Mouse (Mus musculus) liver, postnatal 0 days (tissue): ENCODE results near the gene Mfsd7a. TPM values are rescaled to one million over a fixed set of nuclear protein-coding genes. Genes with fewer than 3 reads are reported as not detected.

Experiments
- ATAC-seq: fragments of 200-750 bp; cut with Nextera tagmentation; 2 replicates; pipeline ENCODE4 v1.8.0; 2017; ENCODE audit warnings: mild to moderate bottlenecking, moderate library complexity
- DNase-seq: peaks from one replicate; pipeline ENCODE4 v3.0.0-alpha.2; 2016
- H3K27ac ChIP-seq: fragments of 300-500 bp; sonication (generic); 2 replicates; pipeline ENCODE4 v1.5.1; 2014; ENCODE audit warnings: antibody characterized with exemption, moderate library complexity, mild to moderate bottlenecking, low read depth
- H3K27me3 ChIP-seq: fragments of 300-500 bp; sonication (generic); 2 replicates; pipeline ENCODE4 v1.6.1; 2014; ENCODE audit warnings: low read length, control low read depth, mixed read lengths; ENCODE audit not compliant: insufficient read depth
- H3K36me3 ChIP-seq: fragments of 300-500 bp; sonication (generic); replicated peaks from 2 replicates; pipeline ENCODE4 v1.6.1; 2014; ENCODE audit warnings: mild to moderate bottlenecking, control low read depth, low read length, moderate library complexity, mixed read lengths; ENCODE audit not compliant: insufficient read depth
- H3K4me1 ChIP-seq: fragments of 300-500 bp; sonication (generic); 2 replicates; pipeline ENCODE4 v1.6.1; 2014; ENCODE audit warnings: antibody characterized with exemption, mild to moderate bottlenecking, control low read depth; ENCODE audit not compliant: insufficient read depth
- H3K4me2 ChIP-seq: fragments of 300-500 bp; sonication (generic); 2 replicates; pipeline ENCODE4 v1.6.1; 2014; ENCODE audit warnings: low read depth, mild to moderate bottlenecking, low read length, moderate library complexity, mixed read lengths
- H3K4me3 ChIP-seq: fragments of 300-500 bp; sonication (generic); 2 replicates; pipeline ENCODE4 v1.5.1; 2014; ENCODE audit warnings: low read depth, low read length
- H3K9ac ChIP-seq: fragments of 300-500 bp; sonication (generic); replicated peaks from 2 replicates; pipeline ENCODE4 v1.6.1; 2014; ENCODE audit warnings: mild to moderate bottlenecking, moderate library complexity
- H3K9me3 ChIP-seq: fragments of 300-500 bp; sonication (generic); 2 replicates; pipeline ENCODE4 v1.6.1; 2016; ENCODE audit warnings: mild to moderate bottlenecking, control low read depth, low read length, mixed read lengths
- CTCF ChIP-seq: sonication (generic); IDR thresholded peaks from 2 replicates; pipeline ENCODE4 v1.5.1; 2016; ENCODE audit warnings: antibody characterized with exemption, low read depth
- EP300 ChIP-seq: IDR thresholded peaks from 2 replicates; pipeline ENCODE4 v1.6.1; 2016; ENCODE audit warnings: antibody characterized with exemption, low read depth, mild to moderate bottlenecking
- WGBS: fragments of 180-500 bp; shearing (Covaris S2); extraction: QIAGEN DNeasy Blood & Tissue Kit; methylation state at CpG from one replicate; pipeline ENCODE4 v1.1.7; 2014; ENCODE audit not compliant: insufficient replicate concordance; 5-methylcytosine and 5-hydroxymethylcytosine counted together
- polyA plus RNA-seq: library from polyadenylated mRNA; unstranded; fragments of >200 nt; fragmentation: Nextera tagmentation; extraction: Ambion mirVana; gene quantifications from 2 replicates; pipeline ENCODE4 v1.2.1, GENCODE M21; 2015

Mfsd7a gene
- polyA plus RNA-seq, 1 experiment from 2014 or later = 0.41 TPM

- Histone ChIP-seq H3K4me2 (peak overlapping the region; percentile 78; the same call in 1 of the 2 replicates), H3K27ac (no peak overlapping the region)
Measured at GRCm38 (mm10) chr5:108447857-108448256, 834 bp downstream of the Mfsd7a start.

DNA sequence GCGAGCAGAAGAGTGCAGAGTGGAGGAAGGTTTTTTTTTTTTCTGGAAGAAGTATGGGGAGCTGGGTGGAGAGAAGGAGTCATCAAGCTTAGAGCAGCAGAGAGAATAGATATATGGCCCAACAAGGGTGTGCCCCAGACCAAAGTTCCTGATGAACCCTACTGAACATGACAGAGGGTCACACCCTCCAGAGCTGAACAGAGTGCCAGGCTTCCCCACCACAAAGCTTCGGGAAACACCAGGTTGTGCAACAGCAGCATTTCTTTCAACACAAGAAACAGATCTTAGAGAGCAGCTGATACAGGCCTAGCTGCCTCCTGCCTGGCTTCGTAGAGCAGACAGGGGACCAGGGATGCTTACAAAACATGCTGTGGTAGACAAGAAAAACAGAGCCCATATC is 1.7 kb downstream of the Mfsd7a start:
- Histone ChIP-seq H3K4me2 (no peak overlapping the region), H3K4me1 (peaks cover 12% of the 10 kb centered on the region), H3K27me3 (no peaks in the 10 kb centered on the region), H3K4me3 (no peak overlapping the region), H3K36me3 (no peaks in the 10 kb centered on the region), H3K9me3 (no peaks in the 10 kb centered on the region), H3K9ac (no peak overlapping the region), H3K27ac (no peak overlapping the region)
- ATAC-seq = peak; percentile 14; the same call in 1 of the 2 replicates
- DNase-seq = no peak
- TF ChIP-seq EP300 (no peak), CTCF (no peak)
- WGBS = 53% methylated on average over 3 of the region's 3 CpGs

More at GRCm38 (mm10) chr5:108447857-108448256, 834 bp downstream of the Mfsd7a start:
- peaks cover 20% of the 10 kb centered on the region for H3K4me1 ChIP-seq
- WGBS = 72% methylated on average over 7 of the region's 7 CpGs
- ATAC-seq (no peak), DNase-seq (no peak)
- H3K27me3 ChIP-seq = no peaks in the 10 kb centered on the region
- no peaks in the 10 kb centered on the region for H3K36me3 ChIP-seq
- H3K9me3 ChIP-seq = no peaks in the 10 kb centered on the region
- peak overlapping the region; percentile 36; the same call in 1 of the 2 replicates for H3K9ac ChIP-seq
- peak overlapping the region; percentile 42; the same call in 1 of the 2 replicates for H3K4me3 ChIP-seq
- TF ChIP-seq EP300 = no peak
- no peak for TF ChIP-seq CTCF

DNA sequence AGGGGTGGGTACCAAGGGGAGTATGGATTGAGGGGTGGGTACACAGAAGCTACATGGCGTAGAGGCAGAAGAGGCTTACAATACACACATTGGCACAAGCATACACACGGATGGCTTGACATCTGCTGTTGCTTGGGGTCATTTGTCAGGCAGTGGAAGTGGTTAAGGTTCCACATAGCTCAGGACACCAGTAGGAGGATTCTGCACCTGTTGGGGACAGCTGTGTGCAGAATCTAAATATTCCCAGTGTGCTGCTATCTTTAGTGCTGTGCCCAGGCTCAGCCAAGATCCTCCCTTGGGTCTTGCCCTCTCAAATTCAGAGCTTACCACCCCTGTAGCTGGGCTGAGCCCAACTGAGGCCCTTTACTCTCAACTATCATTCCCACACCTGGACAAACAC is 12.6 kb downstream of the Mfsd7a start:
- WGBS = 66% methylated on average over 2 of the region's 2 CpGs
- Histone ChIP-seq H3K27ac (no peak overlapping the region), H3K4me2 (no peak overlapping the region), H3K27me3 (no peaks in the 10 kb centered on the region), H3K9me3 (no peaks in the 10 kb centered on the region), H3K4me3 (no peak overlapping the region), H3K36me3 (peaks cover 11% of the 10 kb centered on the region), H3K4me1 (peaks cover 15% of the 10 kb centered on the region), H3K9ac (no peak overlapping the region)
- DNase-seq (no peak), ATAC-seq (no peak)
- TF ChIP-seq EP300 (no peak), CTCF (no peak)

DNA sequence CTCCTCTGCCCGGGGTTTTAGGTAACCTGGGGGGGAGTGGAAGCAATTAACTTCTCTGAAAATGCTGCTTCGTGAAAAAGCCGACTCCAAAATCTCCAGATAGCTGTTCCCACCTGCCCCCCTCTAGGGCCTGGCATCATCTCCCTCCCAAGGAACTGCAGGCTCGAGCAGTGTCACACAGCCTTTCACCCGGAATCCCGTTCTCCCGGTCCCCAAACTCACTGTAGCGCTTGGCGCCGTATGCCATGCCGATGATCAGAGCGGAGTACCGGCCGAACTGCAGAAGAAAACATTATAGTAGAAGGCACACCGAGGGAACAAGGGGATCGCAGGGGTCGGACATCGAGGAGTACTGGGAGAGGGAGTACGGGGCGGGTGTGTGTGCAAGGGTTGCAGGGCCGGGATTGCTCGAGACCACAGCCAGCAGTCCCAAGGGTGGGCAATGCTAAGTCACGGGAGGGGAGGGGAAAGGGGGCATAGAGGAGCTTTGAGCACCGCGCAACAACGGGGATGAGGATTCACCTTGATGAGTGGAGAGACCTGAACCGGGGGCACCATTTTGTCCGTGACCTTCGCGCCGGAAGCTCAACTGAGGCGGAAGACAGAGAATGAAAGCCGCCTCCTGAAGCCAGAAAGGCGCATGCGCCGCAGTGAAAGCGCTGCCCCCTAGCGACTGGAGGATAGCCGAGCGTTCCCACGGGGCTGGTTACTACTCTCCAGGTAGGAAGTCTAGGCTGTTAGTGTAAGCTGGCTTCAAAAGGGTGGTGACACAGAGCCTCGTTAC is 14.7 kb downstream of the Mfsd7a start, which contains the start of gene Atp5k:
Gene Atp5k, minus strand, starts transcription at position 645 of the 784 bp plus-strand sequence.
- Histone ChIP-seq H3K27ac (peak within 1 kb of the TSS; percentile 64), H3K9ac (peak within 1 kb of the TSS; percentile 77), H3K36me3 (peaks cover 21% of the 10 kb centered on the region), H3K4me1 (peaks cover 15% of the 10 kb centered on the region), H3K4me3 (peak within 1 kb of the TSS; percentile 81), H3K27me3 (no peaks in the 10 kb centered on the region), H3K9me3 (no peaks in the 10 kb centered on the region), H3K4me2 (peak within 1 kb of the TSS; percentile 84)
- DNase-seq (peak; percentile 94), ATAC-seq (peak; percentile 95)
- TF ChIP-seq CTCF (peak; percentile 98), EP300 (no peak)
- WGBS = 1% methylated on average over 42 of the region's 42 CpGs

DNA sequence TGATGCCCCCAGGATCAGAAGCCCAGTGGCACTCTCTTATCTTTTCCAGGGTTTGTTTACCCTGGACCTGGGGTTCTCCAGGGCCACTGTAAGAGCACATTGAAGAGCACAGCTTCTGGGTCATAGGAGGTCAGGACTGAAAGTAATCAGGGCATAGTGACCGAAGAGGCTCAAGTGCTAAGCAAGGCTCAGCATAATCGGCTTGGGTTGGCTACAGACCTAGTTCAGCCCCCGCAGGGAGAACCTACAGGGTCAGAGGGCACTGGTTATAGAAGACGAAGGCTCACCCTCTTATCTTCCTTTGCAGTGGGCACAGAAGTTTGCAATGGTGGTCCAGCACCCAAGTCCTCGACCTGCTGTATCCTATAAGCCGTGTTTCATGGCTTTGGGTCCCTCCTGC is 17.5 kb downstream of the Mfsd7a start:
- Histone ChIP-seq H3K9ac (no peak overlapping the region), H3K4me3 (no peak overlapping the region), H3K27ac (no peak overlapping the region), H3K36me3 (peaks cover 21% of the 10 kb centered on the region), H3K4me1 (peaks cover 15% of the 10 kb centered on the region), H3K4me2 (no peak overlapping the region), H3K27me3 (no peaks in the 10 kb centered on the region), H3K9me3 (no peaks in the 10 kb centered on the region)
- DNase-seq (no peak), ATAC-seq (no peak)
- TF ChIP-seq EP300 = no peak
- TF ChIP-seq CTCF = no peak
- 70% methylated on average over 6 of the region's 6 CpGs for WGBS

DNA sequence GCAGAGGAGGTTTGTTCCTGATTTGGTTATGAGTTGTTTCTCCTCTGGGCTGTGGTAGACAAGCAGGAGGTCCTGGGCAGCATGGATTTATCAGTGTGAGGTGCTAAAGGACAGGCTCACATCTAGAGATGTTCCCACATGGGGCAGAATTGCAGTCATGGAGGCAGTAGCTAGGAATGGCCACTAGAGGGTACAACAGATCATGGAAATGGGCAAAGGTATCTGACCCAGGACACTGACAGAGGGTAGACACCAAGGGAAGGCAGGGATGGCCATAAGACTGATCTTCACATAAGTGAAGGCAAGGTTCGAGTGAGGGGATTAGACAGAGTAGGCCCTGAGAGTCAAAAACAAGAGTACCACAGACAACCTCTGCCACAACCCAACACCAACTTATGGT is 21.5 kb downstream of the Mfsd7a start:
- Histone ChIP-seq H3K9me3 (no peaks in the 10 kb centered on the region), H3K36me3 (peaks cover 18% of the 10 kb centered on the region), H3K4me3 (no peak overlapping the region), H3K9ac (no peak overlapping the region), H3K4me1 (no peaks in the 10 kb centered on the region), H3K27ac (no peak overlapping the region), H3K27me3 (no peaks in the 10 kb centered on the region), H3K4me2 (no peak overlapping the region)
- DNase-seq (peak; percentile 49), ATAC-seq (peak; percentile 61)
- peak; percentile 93 for TF ChIP-seq CTCF
- TF ChIP-seq EP300 = no peak
- 41% methylated on average over 1 of the region's 1 CpGs for WGBS
